Mouse (Mus musculus) activated CD4-positive, CD25-positive, alpha-beta regulatory T cell, adult 9 weeks (primary cell): ENCODE results near the gene Defb7. TPM values are rescaled to one million over a fixed set of nuclear protein-coding genes. Genes with fewer than 3 reads are reported as not detected.

Source experiments
- polyA plus RNA-seq: library from polyadenylated mRNA; unstranded; fragments of 100-300 nt; shearing (Covaris generic); gene quantifications from one replicate; pipeline ENCODE4 v1.2.1, GENCODE M21; 2017

The Defb7 gene
- not detected for polyA plus RNA-seq

GRCm38 (mm10) chr8:19494797-19495196 is at the start of gene Defb7:
Gene Defb7 (plus strand): TSS chr8:19495097.

Other genes with a start within 250 kb of the Defb7 start
- gene Defb5, start 247.5 kb upstream of the Defb7 start, polyA plus RNA-seq: not detected
- not detected for gene Defb3, start 201.7 kb upstream of the Defb7 start, polyA plus RNA-seq
- gene Defb8, start 47.5 kb upstream of the Defb7 start, polyA plus RNA-seq: not detected
- not detected for gene 4930467E23Rik, start 234.5 kb downstream of the Defb7 start, polyA plus RNA-seq